Mouse (Mus musculus): ENCODE measurements around the gene Sema3a. TPM values are rescaled to one million over a fixed set of nuclear protein-coding genes. Genes with fewer than 3 reads are reported as not detected.

Gene Sema3a
- polyA plus RNA-seq, 1 experiment from 2014 or later, result 13.9 TPM

- H3K9ac ChIP-seq (replicated peaks; ENCODE audit: low read length), result no peak overlapping the region
- WGBS, result 64% methylated on average over 7 of the region's 7 CpGs
- no peak for ATAC-seq (ENCODE audit: low FRiP score, low TSS enrichment)
Observed at GRCm38 (mm10) chr5:13144733-13145457, 19.7 kb downstream of the Sema3a start.

GRCm38 (mm10) chr5:13149909-13150308, 24.7 kb downstream of the Sema3a start:
- 71% methylated on average over 5 of the region's 5 CpGs for WGBS
- no peaks in the 10 kb centered on the region for H3K27me3 ChIP-seq (ENCODE audit: control insufficient read depth, insufficient read depth, low read length)
- DNase-seq (peak; percentile 12), ATAC-seq (ENCODE audit: low FRiP score, low TSS enrichment) (no peak)
- H3K4me2 ChIP-seq (ENCODE audit: low read length), result no peak overlapping the region
- H3K9me3 ChIP-seq (ENCODE audit: control insufficient read depth, low read length), result no peaks in the 10 kb centered on the region
- H3K36me3 ChIP-seq (ENCODE audit: control insufficient read depth, insufficient read depth, low read length), result no peaks in the 10 kb centered on the region
- H3K4me3 ChIP-seq (replicated peaks; ENCODE audit: low read depth, low read length), result no peak overlapping the region
- H3K27ac ChIP-seq (replicated peaks; ENCODE audit: low read depth, low read length), result no peak overlapping the region
- no peak overlapping the region for H3K9ac ChIP-seq (replicated peaks; ENCODE audit: low read length)
- no peaks in the 10 kb centered on the region for H3K4me1 ChIP-seq (ENCODE audit: control insufficient read depth, insufficient read depth, low read length)

More at GRCm38 (mm10) chr5:13144733-13145457, 19.7 kb downstream of the Sema3a start:
- no peaks in the 10 kb centered on the region for H3K36me3 ChIP-seq (ENCODE audit: control insufficient read depth, insufficient read depth, low read length)
- no peak overlapping the region for H3K4me3 ChIP-seq (replicated peaks; ENCODE audit: low read depth, low read length)
- no peak overlapping the region for H3K4me2 ChIP-seq (ENCODE audit: low read length)
- no peaks in the 10 kb centered on the region for H3K4me1 ChIP-seq (ENCODE audit: control insufficient read depth, insufficient read depth, low read length)
- no peak for DNase-seq
- H3K27me3 ChIP-seq (ENCODE audit: control insufficient read depth, insufficient read depth, low read length), result no peaks in the 10 kb centered on the region
- H3K27ac ChIP-seq (replicated peaks; ENCODE audit: low read depth, low read length), result no peak overlapping the region
- no peaks in the 10 kb centered on the region for H3K9me3 ChIP-seq (ENCODE audit: control insufficient read depth, low read length)

- H3K27ac ChIP-seq (replicated peaks; ENCODE audit: low read depth, low read length), result no peak overlapping the region
- no peaks in the 10 kb centered on the region for H3K9me3 ChIP-seq (ENCODE audit: control insufficient read depth, low read length)
- H3K36me3 ChIP-seq (ENCODE audit: control insufficient read depth, insufficient read depth, low read length), result no peaks in the 10 kb centered on the region
- no peak overlapping the region for H3K4me2 ChIP-seq (ENCODE audit: low read length)
- H3K4me3 ChIP-seq (replicated peaks; ENCODE audit: low read depth, low read length), result no peak overlapping the region
- no peaks in the 10 kb centered on the region for H3K4me1 ChIP-seq (ENCODE audit: control insufficient read depth, insufficient read depth, low read length)
- no peak overlapping the region for H3K9ac ChIP-seq (replicated peaks; ENCODE audit: low read length)
- H3K27me3 ChIP-seq (ENCODE audit: control insufficient read depth, insufficient read depth, low read length), result no peaks in the 10 kb centered on the region
- no peak; the same call in 1 of the 2 replicates for ATAC-seq (ENCODE audit: low FRiP score, low TSS enrichment)
- 68% methylated on average over 2 of the region's 2 CpGs for WGBS
- peak; percentile 32 for DNase-seq
Observed at GRCm38 (mm10) chr5:13151002-13151401, 25.8 kb downstream of the Sema3a start.

GRCm38 (mm10) chr5:13157761-13158612, 32.8 kb downstream of the Sema3a start:
- no peaks in the 10 kb centered on the region for H3K9me3 ChIP-seq (ENCODE audit: control insufficient read depth, low read length)
- no peaks in the 10 kb centered on the region for H3K36me3 ChIP-seq (ENCODE audit: control insufficient read depth, insufficient read depth, low read length)
- no peak overlapping the region for H3K9ac ChIP-seq (replicated peaks; ENCODE audit: low read length)
- no peak overlapping the region for H3K27ac ChIP-seq (replicated peaks; ENCODE audit: low read depth, low read length)
- no peak for DNase-seq
- no peaks in the 10 kb centered on the region for H3K27me3 ChIP-seq (ENCODE audit: control insufficient read depth, insufficient read depth, low read length)
- no peak for ATAC-seq (ENCODE audit: low FRiP score, low TSS enrichment)
- WGBS, result 78% methylated on average over 5 of the region's 5 CpGs
- no peak overlapping the region for H3K4me2 ChIP-seq (ENCODE audit: low read length)
- H3K4me1 ChIP-seq (ENCODE audit: control insufficient read depth, insufficient read depth, low read length), result no peaks in the 10 kb centered on the region
- H3K4me3 ChIP-seq (replicated peaks; ENCODE audit: low read depth, low read length), result no peak overlapping the region

DNA sequence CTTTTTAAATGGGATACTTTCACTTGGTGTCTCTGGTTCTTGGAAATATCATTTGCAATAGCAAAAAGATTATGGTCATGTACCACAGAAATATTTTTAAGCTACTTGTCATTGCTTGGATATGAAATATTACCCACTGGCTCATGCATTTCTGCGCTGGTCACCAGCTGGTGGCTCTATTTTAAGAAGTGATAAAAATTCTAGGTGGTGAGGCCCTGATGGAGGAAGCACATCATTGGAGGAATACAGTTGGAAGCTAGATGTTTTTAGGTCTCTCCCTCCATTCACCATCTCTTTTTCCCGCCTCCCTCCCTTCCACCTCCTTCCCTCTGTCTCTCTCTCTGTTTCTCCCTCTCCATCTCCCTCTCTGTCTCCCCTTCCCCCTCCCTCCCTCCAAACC, 57.0 kb downstream of the Sema3a start:
- H3K9ac ChIP-seq (replicated peaks; ENCODE audit: low read length), result no peak overlapping the region
- no peaks in the 10 kb centered on the region for H3K9me3 ChIP-seq (ENCODE audit: control insufficient read depth, low read length)
- no peak overlapping the region for H3K4me3 ChIP-seq (replicated peaks; ENCODE audit: low read depth, low read length)
- 95% methylated on average over 2 of the region's 2 CpGs for WGBS
- no peak for ATAC-seq (ENCODE audit: low FRiP score, low TSS enrichment)
- DNase-seq, result no peak
- H3K4me2 ChIP-seq (ENCODE audit: low read length), result no peak overlapping the region
- H3K27ac ChIP-seq (replicated peaks; ENCODE audit: low read depth, low read length), result no peak overlapping the region
- H3K27me3 ChIP-seq (ENCODE audit: control insufficient read depth, insufficient read depth, low read length), result no peaks in the 10 kb centered on the region
- H3K4me1 ChIP-seq (ENCODE audit: control insufficient read depth, insufficient read depth, low read length), result no peaks in the 10 kb centered on the region
- no peaks in the 10 kb centered on the region for H3K36me3 ChIP-seq (ENCODE audit: control insufficient read depth, insufficient read depth, low read length)

DNA sequence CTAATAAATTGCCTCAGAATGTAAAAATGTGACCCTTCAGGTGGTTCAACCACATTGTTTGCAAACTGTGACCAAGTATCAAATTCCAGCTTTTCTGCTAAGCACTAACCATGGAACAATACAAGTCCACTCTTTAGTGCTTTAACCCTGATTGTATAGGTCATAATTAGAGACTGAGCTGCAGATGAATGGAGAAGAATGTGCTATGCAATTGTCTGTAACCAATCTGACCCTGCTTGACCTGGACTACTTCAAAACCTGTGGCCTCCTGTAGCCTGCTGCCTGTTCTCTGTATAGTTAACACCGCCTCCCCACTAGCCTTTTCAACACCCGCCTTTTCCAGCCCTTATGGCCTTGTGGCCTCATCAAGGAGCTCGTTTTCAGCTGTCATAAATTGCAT, 72.7 kb downstream of the Sema3a start:
- Histone ChIP-seq H3K36me3 (ENCODE audit: control insufficient read depth, insufficient read depth, low read length) (no peaks in the 10 kb centered on the region), H3K9ac (replicated peaks; ENCODE audit: low read length) (no peak overlapping the region), H3K27me3 (ENCODE audit: control insufficient read depth, insufficient read depth, low read length) (no peaks in the 10 kb centered on the region), H3K27ac (replicated peaks; ENCODE audit: low read depth, low read length) (no peak overlapping the region), H3K4me2 (ENCODE audit: low read length) (no peak overlapping the region), H3K9me3 (ENCODE audit: control insufficient read depth, low read length) (no peaks in the 10 kb centered on the region), H3K4me1 (ENCODE audit: control insufficient read depth, insufficient read depth, low read length) (no peaks in the 10 kb centered on the region), H3K4me3 (replicated peaks; ENCODE audit: low read depth, low read length) (no peak overlapping the region)
- DNase-seq, result no peak
- ATAC-seq (ENCODE audit: low FRiP score, low TSS enrichment), result no peak
- WGBS, result 12% methylated on average over 3 of the region's 3 CpGs

DNA sequence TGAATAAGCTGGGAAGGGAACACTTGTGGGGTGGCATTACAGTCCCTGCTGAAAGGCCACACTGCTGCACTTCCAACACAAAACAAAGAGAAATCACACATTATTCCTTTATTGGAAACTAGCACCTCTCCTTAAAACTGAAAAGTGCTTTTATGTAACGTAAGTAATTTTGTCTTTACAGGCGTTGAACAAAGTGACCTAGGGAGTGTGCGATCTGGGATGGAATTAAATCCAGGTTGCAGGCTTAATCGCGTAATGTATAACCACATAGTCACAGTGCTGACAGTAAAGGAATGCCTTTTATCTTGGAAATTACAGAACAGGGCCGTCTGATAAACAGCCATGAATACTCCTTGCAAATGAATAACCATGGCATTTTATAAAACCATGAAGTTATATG, 74.5 kb downstream of the Sema3a start:
- WGBS, result 77% methylated on average over 6 of the region's 6 CpGs
- no peak for DNase-seq
- no peak overlapping the region for H3K9ac ChIP-seq (replicated peaks; ENCODE audit: low read length)

GRCm38 (mm10) chr5:13255353-13255752, 130.1 kb downstream of the Sema3a start:
- H3K4me1 ChIP-seq (ENCODE audit: control insufficient read depth, insufficient read depth, low read length), result no peaks in the 10 kb centered on the region
- H3K36me3 ChIP-seq (ENCODE audit: control insufficient read depth, insufficient read depth, low read length), result no peaks in the 10 kb centered on the region
- H3K9ac ChIP-seq (replicated peaks; ENCODE audit: low read length), result no peak overlapping the region
- H3K9me3 ChIP-seq (ENCODE audit: control insufficient read depth, low read length), result no peaks in the 10 kb centered on the region
- ATAC-seq (ENCODE audit: low FRiP score, low TSS enrichment) (no peak), DNase-seq (no peak)
- H3K27me3 ChIP-seq (ENCODE audit: control insufficient read depth, insufficient read depth, low read length), result no peaks in the 10 kb centered on the region
- no peak overlapping the region for H3K4me2 ChIP-seq (ENCODE audit: low read length)
- H3K4me3 ChIP-seq (replicated peaks; ENCODE audit: low read depth, low read length), result no peak overlapping the region
- no peak overlapping the region for H3K27ac ChIP-seq (replicated peaks; ENCODE audit: low read depth, low read length)
- WGBS, result 71% methylated on average over 3 of the region's 3 CpGs

More for the DNA sequence above, 74.5 kb downstream of the Sema3a start:
- Histone ChIP-seq H3K27ac (replicated peaks; ENCODE audit: low read depth, low read length) (no peak overlapping the region), H3K9me3 (ENCODE audit: control insufficient read depth, low read length) (no peaks in the 10 kb centered on the region), H3K4me1 (ENCODE audit: control insufficient read depth, insufficient read depth, low read length) (no peaks in the 10 kb centered on the region), H3K27me3 (ENCODE audit: control insufficient read depth, insufficient read depth, low read length) (no peaks in the 10 kb centered on the region), H3K4me3 (replicated peaks; ENCODE audit: low read depth, low read length) (no peak overlapping the region), H3K4me2 (ENCODE audit: low read length) (no peak overlapping the region), H3K36me3 (ENCODE audit: control insufficient read depth, insufficient read depth, low read length) (no peaks in the 10 kb centered on the region)
- no peak for ATAC-seq (ENCODE audit: low FRiP score, low TSS enrichment)
